Mouse (Mus musculus) G1E (cell line): Measurements from ENCODE around the gene Ppp3ca. TPM values are rescaled to one million over a fixed set of nuclear protein-coding genes. Genes with fewer than 3 reads are reported as not detected.

Source experiments
- ATAC-seq: 2 replicates; pipeline ENCODE4 v1.8.0; 2016; ENCODE audit warnings: mild to moderate bottlenecking; ENCODE audit not compliant: insufficient number of reproducible peaks, poor library complexity, low FRiP score, severe bottlenecking; ENCODE audit errors: extremely low read depth
- DNase-seq: peaks from one replicate; pipeline ENCODE4 v3.0.0; 2012; ENCODE audit warnings: low spot score
- H3K27me3 ChIP-seq: 2 replicates; pipeline ENCODE4 v1.6.1; 2012; ENCODE audit warnings: mild to moderate bottlenecking, low read length, inconsistent platforms; ENCODE audit not compliant: insufficient read depth
- H3K36me3 ChIP-seq: replicated peaks from 2 replicates; pipeline ENCODE3; 2012; ENCODE audit warnings: mild to moderate bottlenecking, inconsistent platforms
- H3K4me1 ChIP-seq: 2 replicates; pipeline ENCODE4 v1.6.1; 2012; ENCODE audit warnings: low read depth, low read length, inconsistent platforms, mixed read lengths; ENCODE audit not compliant: insufficient read depth
- H3K4me3 ChIP-seq: 2 replicates; pipeline ENCODE4 v1.5.1; 2012; ENCODE audit warnings: low read depth, mild to moderate bottlenecking, inconsistent platforms, low read length, moderate library complexity, mixed read lengths
- H3K9me3 ChIP-seq: replicated peaks from 2 replicates; pipeline ENCODE4 v1.6.1; 2012; ENCODE audit warnings: inconsistent platforms
- CTCF ChIP-seq: IDR thresholded peaks from 2 replicates; pipeline ENCODE4 v1.5.1; 2012; ENCODE audit warnings: low read depth, low read length, inconsistent platforms, mixed read lengths
- GATA1 ChIP-seq: IDR thresholded peaks from 2 replicates; pipeline ENCODE4 v1.6.1; 2012; ENCODE audit warnings: borderline replicate concordance, low read length, inconsistent platforms, mixed read lengths
- GATA2 ChIP-seq: IDR thresholded peaks from 2 replicates; pipeline ENCODE4 v1.6.1; 2012; ENCODE audit warnings: low read depth, low read length, inconsistent platforms, borderline replicate concordance
- POLR2AphosphoS5 ChIP-seq: IDR thresholded peaks from 2 replicates; pipeline ENCODE4 v1.6.1; 2012; ENCODE audit warnings: low read depth, low read length, inconsistent platforms; ENCODE audit not compliant: insufficient replicate concordance
- TAL1 ChIP-seq: conservative IDR thresholded peaks from 2 replicates; pipeline ENCODE4 v1.6.1; 2012; ENCODE audit warnings: low read depth, low read length, inconsistent platforms, mixed read lengths
- polyA plus RNA-seq: library from polyadenylated mRNA; stranded (reverse); fragments of >175 nt; gene quantifications from 2 replicates; pipeline ENCODE4 v1.2.3, GENCODE M21; 2012
- total RNA-seq, 2 experiments: library from RNA; stranded (forward) in 1 of 2; stranded (reverse) in 1 of 2; fragments of 200-1000 nt in 1 of 2; fragments of >200 nt in 1 of 2; fragmentation: Nextera tagmentation in 1 of 2; gene quantifications; 2 replicates each; pipeline ENCODE4 v1.2.3; 2014 to 2017

Gene Ppp3ca
- total and polyA plus RNA-seq, 3 experiments: 49.6 to 74.2 (median 52.8) TPM

DNA sequence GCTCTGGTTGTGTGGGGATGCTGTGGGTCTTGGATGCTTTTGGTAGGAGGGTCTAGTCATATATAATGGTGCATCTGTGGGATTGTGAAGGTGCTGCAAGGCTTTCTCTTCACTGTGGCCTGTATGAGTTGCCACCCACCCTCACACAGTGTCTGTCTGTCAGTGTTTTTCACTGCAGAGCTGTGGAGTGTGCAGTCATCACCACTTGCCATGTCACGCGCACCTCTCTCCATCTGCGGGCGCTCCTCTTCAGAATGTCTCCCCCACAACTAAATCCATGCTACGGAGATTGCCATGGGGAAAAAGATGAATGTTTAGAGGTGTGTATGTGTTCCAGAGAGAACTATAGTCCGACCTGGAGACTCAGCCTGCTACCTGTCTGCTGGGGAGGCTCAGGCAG is 61.7 kb downstream of the Ppp3ca start:
- Histone ChIP-seq H3K4me1 (peaks cover 10% of the 10 kb centered on the region), H3K9me3 (no peaks in the 10 kb centered on the region), H3K4me3 (no peak overlapping the region), H3K36me3 (peaks cover 9% of the 10 kb centered on the region), H3K27me3 (no peaks in the 10 kb centered on the region)
- ATAC-seq (no peak), DNase-seq (no peak)
- TF ChIP-seq GATA1: no peak

DNA sequence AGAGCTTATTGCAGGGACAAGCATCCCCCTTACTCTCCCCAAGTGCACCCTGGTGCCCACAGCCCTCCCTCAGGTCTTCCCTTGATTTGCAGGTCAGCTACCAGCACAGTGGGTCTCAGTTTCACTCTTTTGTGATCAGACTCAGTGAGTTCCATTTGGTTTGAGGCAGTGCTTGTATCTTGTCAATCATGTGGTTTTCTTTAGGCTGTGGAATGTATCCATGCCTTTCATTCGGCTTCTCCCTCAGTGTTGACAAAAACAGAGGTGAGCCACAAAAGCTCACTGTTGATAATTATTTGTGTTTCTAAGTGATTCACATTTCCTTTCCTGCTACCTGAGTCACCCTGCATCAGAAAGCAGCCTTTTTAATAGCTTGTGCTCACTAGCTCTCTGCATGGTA is 66.1 kb downstream of the Ppp3ca start:
- no peaks in the 10 kb centered on the region for H3K27me3 ChIP-seq
- peaks cover 8% of the 10 kb centered on the region for H3K36me3 ChIP-seq
- no peak for DNase-seq
- no peaks in the 10 kb centered on the region for H3K9me3 ChIP-seq
- no peak overlapping the region for H3K4me3 ChIP-seq
- H3K4me1 ChIP-seq: peaks cover 20% of the 10 kb centered on the region
- ATAC-seq: no peak
- TF ChIP-seq CTCF (no peak), TAL1 (no peak), POLR2AphosphoS5 (no peak), GATA1 (no peak)

DNA sequence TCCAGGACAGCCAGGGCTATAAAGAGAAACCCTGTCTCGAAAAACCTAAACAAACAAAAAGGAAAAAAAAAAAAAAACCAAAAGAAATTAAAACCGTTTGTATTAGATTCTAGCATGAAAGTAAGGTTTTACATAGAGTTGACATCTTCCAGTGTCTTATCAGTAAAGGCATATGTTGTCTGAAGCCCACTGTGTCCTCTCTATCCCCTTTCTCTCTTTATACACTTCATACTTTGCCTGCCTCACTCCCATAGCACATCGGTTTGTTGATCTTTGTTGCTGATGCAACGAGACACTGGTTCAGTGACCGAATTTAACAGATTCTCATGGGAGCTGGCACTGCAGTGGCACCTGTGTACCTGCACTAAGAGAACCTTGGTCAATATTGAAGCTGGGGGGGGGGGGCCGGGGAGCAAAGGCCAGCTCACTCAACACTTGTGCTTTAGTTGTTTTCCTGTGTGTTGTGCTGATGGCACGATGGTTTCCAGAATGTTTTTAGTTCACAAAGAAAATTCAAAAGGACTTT is 66.9 kb downstream of the Ppp3ca start:
- TF ChIP-seq GATA2 (no peak), TAL1 (0 out of 2 replicates have a peak, but pooled peaks have one; percentile 32)
- H3K27me3 ChIP-seq: no peaks in the 10 kb centered on the region
- H3K9me3 ChIP-seq: no peaks in the 10 kb centered on the region
- peaks cover 26% of the 10 kb centered on the region for H3K4me1 ChIP-seq
- no peak overlapping the region for H3K4me3 ChIP-seq
- peak; percentile 27 for DNase-seq
- H3K36me3 ChIP-seq: peaks cover 7% of the 10 kb centered on the region
- ATAC-seq: peak; percentile 86

DNA sequence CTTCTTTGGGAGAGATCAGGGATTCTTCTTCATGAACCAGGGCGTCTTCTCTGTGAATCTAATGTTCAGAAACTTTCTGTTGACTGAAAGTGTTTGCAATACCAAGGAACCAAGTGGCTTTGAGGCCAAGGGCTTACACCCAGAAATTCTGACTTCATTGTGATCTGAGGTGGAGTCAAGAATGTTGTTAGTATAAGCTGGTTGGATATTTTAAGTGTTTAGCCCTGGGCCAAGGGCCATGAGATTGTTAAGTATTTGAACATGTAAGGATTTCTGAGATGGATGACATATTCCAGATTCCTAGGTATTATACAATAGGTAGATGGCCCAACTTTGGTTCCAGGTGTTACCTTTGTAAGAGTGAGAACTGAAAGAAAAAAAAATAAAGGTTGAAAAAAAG is 68.5 kb downstream of the Ppp3ca start:
- H3K4me1 ChIP-seq: peaks cover 39% of the 10 kb centered on the region

DNA sequence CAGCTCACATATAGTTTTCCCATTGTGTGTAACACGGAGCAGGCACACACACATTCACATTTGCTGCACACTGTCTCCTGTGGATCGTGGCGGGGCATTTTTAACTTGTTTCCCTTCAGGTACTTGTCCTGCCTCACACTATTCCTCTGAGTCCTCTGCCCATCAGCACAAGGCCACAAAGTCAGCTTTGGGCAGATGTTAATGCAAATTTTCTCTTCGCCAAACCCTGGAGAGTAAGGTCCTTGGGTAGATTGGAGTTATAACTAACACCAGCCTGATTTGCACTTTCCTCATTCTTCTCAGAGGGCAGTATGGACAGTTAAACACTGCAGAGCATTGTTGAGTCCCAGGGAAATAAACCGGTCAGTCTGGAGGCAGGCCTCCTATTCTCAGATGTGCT is 69.0 kb downstream of the Ppp3ca start:
- ATAC-seq (no peak), DNase-seq (no peak)
- no peaks in the 10 kb centered on the region for H3K9me3 ChIP-seq
- TF ChIP-seq POLR2AphosphoS5: no peak
- no peak for TF ChIP-seq GATA1
- no peak for TF ChIP-seq TAL1
- TF ChIP-seq GATA2: no peak
- TF ChIP-seq CTCF: no peak
- H3K4me3 ChIP-seq: no peak overlapping the region
- peaks cover 7% of the 10 kb centered on the region for H3K36me3 ChIP-seq
- peaks cover 41% of the 10 kb centered on the region for H3K4me1 ChIP-seq
- H3K27me3 ChIP-seq: no peaks in the 10 kb centered on the region

More for the DNA sequence above, 68.5 kb downstream of the Ppp3ca start:
- ATAC-seq (no peak), DNase-seq (no peak)
- no peak overlapping the region for H3K4me3 ChIP-seq
- H3K27me3 ChIP-seq: no peaks in the 10 kb centered on the region
- no peaks in the 10 kb centered on the region for H3K9me3 ChIP-seq
- peaks cover 7% of the 10 kb centered on the region for H3K36me3 ChIP-seq
- TF ChIP-seq GATA2: no peak
- no peak for TF ChIP-seq POLR2AphosphoS5
- no peak for TF ChIP-seq CTCF
- no peak for TF ChIP-seq TAL1
- no peak for TF ChIP-seq GATA1

DNA sequence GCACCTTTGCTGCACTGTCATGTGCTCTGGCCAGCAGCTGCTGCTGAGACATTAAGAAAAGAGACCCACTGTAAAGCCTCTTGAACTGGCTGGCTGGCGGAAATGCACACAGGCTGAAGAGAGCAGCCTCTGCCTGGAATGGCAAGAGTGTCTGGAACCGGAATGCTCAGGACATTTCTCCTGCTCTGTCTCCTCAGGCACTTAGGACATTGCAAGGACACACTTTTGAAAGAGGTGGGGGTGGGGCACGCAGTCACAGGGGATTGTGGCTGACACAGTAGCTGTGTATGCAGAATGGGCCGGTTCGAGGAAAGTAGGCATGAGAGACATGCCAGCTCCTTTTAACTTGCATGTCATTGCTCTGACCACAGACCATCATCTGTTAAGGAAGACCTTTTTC is 71.7 kb downstream of the Ppp3ca start:
- H3K4me1 ChIP-seq: peaks cover 52% of the 10 kb centered on the region
- H3K27me3 ChIP-seq: no peaks in the 10 kb centered on the region
- H3K4me3 ChIP-seq: no peak overlapping the region
- DNase-seq (no peak), ATAC-seq (no peak)
- no peaks in the 10 kb centered on the region for H3K9me3 ChIP-seq
- TF ChIP-seq GATA1 (no peak), POLR2AphosphoS5 (no peak), CTCF (no peak), TAL1 (no peak)
- peaks cover 10% of the 10 kb centered on the region for H3K36me3 ChIP-seq

DNA sequence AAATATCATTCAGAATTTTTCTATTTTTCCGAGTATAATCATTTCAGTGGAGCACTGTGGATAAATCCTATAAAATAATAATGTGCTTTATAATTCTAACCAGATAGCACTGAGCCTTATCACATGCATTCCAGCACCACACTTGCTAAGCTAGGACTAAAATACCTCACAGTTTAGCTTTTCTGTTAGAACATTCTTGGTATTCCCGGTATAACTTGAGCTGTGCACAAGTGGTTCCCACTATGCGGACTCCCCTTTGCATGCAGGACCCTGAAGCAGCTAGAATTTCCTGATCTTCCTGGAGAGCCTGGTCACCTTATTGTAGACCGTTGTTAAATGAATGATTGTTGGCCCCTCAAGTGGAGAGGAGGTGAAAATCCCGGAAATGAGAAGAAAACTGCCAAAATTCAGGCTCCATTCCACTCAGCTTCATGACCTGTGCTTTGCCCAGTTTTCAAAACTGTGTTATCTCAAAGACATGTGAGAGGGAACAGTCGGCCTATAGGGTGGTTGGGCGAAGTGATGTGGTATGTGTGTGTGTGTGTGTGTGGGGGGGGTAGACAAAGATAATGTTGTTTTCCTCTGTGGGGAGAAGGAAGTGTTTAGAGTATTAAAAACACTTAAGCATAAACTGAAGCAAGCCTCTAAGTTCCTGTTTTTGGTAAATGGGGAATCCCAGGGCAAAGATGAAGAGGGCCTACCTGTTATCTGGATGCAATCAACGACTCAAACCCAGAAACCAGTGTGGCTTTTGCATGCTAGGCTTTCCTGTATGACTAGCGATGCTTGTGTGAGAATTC is 72.5 kb downstream of the Ppp3ca start:
- ATAC-seq (peak; percentile 69), DNase-seq (peak; percentile 20)
- Histone ChIP-seq H3K9me3 (no peaks in the 10 kb centered on the region), H3K4me1 (peaks cover 56% of the 10 kb centered on the region), H3K4me3 (no peak overlapping the region), H3K27me3 (no peaks in the 10 kb centered on the region), H3K36me3 (peaks cover 10% of the 10 kb centered on the region)
- TF ChIP-seq GATA2: no peak
- TF ChIP-seq TAL1: no peak
- TF ChIP-seq CTCF: no peak
- TF ChIP-seq POLR2AphosphoS5: no peak
- TF ChIP-seq GATA1: no peak
